Mouse (Mus musculus) lung, postnatal 0 days (tissue): ENCODE data around the gene Btg2.

Experiments used
- CTCF ChIP-seq: IDR thresholded peaks from 2 replicates; pipeline ENCODE4 v1.5.1; 2016; ENCODE audit warnings: antibody characterized with exemption, mild to moderate bottlenecking
- EP300 ChIP-seq: IDR thresholded peaks from 2 replicates; pipeline ENCODE4 v1.6.1; 2016; ENCODE audit warnings: antibody characterized with exemption, mild to moderate bottlenecking, control low read depth

- TF ChIP-seq CTCF (no peak), EP300 (no peak)
Measured at GRCm38 (mm10) chr1:134114018-134114417, 35.1 kb upstream of the Btg2 start.
